Mouse (Mus musculus) MN1 (cell line): ENCODE measurements around the gene Foxo1.

Experiments
- DNase-seq: peaks from one replicate; pipeline ENCODE4 v3.0.0-alpha.2; 2016; ENCODE audit warnings: low spot score

Gene Foxo1

DNA sequence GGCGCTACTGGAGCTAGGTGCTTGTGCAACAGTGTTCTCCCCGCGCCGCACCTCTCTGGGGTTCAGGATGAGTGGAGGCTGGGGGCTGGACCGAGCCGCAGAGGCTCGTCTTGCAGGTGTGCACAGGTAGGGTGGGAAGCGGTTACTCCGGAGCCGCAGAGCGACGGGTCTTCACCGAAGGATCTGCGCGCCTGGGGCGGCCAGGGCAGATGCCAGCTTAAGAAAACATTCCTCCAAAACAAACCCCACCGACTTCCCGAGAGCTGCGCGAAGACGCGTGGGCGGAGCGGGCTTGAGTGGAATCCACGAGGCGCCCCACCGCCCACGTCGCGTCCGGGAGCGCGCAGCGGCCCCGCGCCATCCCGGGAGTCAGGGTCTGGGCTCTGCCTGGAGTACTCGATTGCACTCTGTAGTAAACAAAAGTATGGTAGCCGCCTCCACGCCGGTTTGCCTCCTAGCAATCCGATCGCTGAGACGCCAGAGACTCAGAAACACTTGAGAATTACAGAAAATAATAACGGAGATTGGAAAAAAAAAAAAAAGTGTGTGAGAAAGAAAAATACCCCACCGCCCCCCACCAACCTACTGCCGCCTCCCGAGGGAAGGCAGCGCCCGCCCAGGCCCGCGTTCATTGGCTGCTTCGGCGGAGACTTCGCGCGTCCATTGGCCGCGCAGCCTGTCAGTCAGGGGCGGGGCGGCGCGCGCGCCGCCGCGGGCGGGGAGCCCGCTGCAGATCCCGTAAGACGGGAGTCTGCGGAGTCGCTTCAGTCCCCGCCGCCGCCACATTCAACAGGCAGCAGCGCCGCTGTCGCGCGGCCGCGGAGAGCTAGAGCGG is at the start of gene Foxo1:
Gene Foxo1 (plus strand): TSS at position 685 of the 835 bp plus-strand sequence.
- DNase-seq: no peak

DNA sequence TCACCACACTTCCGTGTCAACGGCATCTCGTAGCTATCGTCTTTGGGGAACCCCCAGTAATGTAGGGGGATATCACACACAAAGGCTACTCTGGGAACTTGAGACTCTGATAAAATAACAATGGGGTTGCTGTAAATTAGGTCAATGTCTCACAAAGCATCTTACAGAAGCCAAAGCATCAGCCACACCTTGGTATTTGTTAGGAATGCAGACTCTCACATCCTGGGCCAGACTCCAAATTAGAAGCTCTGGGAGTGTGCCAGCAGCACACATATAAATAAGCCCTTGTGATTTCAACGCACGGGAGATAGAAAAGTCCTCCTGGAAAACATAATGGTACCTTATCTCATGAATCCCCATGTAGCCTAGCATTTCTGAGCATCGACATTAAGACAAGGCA is 49.3 kb upstream of the Foxo1 start:
- DNase-seq: no peak

DNA sequence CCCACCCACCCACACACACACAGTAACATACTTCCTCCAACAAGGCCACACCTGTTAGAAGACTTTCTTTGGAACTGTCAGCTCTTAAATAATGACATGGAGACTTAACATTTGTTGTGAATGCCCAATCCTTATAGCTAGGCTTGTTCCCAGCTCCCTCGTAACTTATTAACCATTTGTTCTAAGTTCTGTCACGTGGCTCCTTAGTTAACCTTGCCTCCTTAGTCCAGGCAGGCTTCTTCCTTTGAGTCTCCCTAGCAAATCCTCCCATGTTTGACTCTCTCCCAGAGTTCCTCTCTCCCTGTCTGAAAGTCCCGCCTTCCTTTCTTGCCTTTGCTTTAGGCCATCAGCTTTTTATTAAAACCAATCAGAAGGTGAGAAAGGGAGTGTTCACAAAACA is 47.1 kb upstream of the Foxo1 start:
- no peak for DNase-seq

DNA sequence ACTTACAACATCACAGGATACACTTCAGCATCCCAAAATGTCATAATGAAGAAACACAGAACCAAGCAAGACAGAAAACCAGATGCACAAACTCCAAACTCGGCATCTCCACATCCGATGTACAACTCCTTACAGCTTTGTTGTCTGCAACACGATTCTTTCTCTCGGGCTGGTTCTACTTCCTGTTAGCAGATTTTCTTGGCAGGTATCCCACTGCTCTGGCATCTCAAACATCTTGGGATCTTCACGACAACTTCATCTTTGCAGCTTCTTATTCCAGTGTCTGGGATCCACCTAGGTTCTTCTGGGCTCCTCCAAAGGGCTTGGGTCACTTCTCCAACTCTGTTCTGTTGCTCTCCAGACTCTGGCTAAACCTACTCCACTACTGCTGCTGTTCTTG is 46.2 kb upstream of the Foxo1 start:
- peak; percentile 48 for DNase-seq

DNA sequence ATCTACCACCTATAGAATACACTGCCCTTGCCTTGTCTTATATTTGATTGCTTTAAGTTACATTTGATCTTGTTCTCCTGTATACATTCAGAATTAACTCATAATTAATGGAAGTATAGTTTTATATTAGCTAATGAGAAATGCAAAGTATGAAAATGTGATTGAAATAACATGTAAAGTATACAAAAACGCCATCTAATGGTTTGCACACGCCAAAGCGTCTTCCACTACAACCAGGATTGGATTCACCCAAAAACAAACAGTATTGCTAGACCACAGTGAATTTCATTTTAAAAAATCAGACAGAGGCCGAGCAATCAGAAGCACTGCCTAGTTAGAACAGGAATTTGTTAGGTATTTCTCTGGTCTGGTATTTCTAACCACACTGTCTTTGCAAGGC is 31.6 kb upstream of the Foxo1 start:
- no peak for DNase-seq

DNA sequence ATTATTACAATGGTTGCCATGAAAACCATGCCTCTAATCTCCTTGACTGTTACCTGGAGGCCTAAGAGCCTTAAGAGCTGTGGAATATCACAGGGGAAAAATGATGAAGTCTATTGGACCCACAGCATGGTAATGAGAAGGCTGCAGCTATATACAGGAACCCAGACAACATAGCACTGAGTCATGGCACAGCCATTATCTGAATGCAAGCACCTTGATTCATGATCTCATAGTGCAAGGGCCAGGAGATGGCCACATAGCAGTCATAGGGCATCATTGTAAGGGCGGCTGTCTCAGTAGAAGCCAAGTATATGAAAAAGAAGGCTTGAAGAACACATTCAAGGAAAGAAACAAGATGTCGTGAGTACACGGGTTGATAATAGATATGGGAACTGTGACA is 31.0 kb upstream of the Foxo1 start:
- no peak for DNase-seq

DNA sequence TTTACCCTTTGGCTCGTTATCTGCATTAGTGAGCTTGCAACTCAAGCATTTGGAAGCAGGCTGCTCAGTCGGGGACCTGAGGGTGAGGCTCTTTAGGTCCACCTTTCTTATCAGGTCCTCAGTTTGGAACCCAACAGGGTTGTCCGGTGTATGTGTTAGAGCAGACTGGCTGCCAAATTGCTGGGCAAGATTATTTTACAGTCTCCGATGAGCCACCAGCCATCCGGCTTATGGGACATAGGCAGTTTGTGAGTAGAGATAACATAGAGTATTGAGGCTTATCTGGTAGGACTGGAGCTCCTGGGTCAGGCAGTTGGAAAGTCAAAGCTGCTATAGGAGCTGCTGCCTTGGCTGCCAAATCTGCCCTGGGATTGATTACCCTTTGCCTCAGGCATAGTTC is 27.1 kb upstream of the Foxo1 start:
- no peak for DNase-seq

DNA sequence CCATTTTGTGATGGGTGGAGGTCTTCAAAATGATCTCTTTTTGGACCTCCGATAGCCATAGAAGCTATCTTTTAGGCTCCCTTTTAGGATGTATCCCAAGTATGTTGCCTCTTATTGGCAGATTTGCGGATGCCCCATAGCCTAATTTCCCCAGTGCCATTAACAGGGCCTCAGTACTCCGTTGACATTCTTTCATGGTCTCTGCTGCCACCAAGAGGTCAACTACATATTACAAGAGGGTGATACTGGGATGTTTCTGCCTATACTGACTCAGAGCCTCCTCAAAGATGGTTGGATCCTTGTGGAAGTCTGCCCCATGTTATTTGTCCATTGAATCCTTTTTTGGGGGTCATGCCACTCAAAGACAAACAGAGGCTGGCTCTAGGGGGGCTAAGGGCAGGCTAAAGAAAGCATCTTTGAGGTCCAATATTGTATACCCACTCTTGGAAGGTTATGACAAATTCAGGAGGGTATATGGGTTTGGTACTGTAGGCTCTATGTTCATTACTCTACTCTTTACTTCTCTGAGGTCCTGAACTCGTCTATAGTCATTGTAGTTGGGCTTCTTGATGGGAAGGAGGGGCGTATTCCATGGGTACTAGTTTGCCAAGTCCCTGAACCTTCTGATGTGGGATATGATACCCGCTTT is 25.6 kb upstream of the Foxo1 start:
- DNase-seq: peak; percentile 85

DNA sequence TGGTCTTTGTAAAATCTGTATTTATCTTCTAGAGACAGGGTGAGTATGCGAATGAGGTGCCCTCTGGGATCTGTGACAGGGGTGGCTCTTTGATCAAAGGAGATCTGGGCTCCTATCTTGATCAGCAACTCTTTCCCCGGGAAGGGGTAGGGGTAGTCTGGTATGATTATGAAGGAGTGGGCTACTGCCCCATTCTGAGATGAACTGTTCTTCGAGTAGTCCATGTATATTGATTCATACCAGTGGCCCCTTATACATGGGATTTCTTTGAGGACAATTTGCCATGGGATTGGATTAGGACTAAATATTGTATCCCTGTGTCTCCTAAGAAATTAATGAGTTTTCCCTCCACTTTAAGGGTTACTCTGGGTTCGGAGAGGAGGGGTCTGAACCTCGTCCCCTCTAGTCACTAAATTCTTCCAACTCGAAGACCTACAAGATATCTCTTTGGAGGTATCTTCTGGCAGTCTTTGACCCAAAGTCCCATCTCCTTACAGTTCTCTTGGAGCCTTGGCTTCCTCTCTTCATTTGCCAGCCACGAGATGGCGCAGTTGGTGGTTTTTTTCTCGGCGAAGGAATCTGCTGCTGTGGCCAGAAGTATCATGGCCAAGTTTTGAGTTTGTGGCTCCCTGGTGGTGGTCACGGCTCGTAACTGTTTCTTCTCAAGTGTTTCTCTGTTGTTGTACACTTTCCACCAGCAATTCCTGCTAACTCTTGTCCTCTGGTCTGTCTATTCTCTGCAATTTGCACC is 24.7 kb upstream of the Foxo1 start:
- DNase-seq: peak; percentile 64

DNA sequence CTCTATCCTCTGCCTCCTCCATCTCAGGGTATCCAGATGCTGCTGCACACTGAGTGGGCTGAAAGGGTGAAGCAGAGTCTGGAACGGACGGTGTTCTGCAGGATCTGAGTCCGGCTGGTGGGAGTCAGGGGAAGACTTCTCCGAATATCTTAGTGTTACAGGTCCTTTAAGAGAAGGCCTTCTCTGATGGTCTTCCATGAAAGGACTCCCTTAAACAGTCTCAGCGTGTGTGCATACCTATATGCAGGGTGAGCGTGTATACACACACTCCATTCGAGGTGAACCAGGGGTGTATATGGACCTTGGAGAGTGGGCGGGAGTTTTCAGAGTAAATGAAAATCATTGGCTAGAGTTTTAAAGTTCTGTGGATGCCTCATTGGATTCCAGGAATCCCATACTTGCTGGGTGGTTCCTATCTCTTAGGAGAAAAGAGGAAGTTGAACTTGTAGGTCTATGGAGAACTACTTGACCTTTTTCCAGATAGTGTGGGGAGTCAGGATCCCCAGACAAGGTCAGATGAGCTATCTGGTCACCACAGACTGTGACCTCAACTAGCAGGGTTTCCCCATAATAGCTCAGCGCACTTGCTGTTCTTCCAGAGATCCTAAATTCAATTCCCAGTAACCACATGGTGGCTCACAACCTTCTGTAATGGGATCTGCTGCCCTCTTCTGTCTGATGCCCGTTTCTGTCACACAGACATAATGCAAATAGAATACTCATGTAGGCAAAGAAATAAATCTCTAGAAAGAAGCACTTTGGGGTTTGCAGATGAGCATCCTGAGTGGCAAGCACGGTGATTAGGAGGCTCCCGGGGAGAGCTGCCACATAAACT is 21.9 kb upstream of the Foxo1 start:
- DNase-seq: peak; percentile 42

DNA sequence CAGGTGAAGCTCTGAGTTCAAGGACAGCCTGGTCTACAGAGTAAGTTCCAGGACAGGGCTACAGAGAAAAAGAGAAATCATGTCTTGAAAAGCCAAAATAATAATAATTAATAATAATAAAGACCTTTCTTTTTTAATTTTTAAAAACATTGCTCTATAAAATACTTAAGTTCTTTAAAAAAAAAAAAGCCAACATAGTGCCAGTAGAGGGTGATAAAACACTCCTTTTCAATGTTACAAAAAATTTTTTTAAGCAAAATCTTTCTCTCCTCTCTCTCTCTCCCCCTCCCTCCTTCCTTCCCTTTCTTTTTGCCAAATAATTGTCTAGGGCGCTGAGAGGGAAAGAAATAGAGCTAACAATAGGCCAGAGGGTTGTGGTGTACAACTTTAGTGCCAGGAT is 17.0 kb upstream of the Foxo1 start:
- DNase-seq: no peak

DNA sequence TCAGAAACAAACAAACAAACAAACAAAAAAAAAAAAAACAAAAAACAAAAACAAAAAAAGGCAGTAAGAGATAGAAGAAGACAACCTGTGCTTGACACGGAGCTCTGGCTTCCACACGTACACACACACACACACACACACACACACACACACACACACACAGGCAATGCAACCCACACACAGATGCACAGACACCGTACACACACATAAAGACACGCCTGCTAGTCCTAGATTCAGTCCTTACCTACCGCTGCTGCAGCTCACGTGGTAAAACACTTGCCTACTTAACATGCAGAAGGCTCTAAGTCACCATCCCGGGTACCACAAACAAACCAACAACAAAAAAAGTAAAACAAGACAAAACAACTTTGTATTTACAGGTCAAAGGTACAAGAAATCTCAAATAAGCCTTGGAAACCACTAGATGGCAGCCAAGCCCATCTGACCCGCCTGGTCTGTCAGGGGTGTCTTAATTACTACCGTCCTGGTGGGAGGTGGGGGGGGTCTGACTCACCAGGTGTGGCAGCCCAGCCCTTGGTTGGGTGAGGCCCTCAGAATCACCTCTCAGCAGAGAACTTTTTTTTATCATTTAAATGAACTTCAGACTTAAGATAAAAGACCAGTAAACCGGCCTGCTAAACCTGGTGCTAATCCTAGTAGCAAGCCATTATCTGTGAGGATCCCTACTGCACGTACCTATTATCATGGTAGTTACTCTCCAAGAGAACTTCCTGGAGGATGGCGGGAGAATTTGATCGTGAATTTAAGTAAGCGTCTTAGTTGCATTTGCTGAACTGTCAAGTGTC is 14.3 kb upstream of the Foxo1 start:
- peak; percentile 22 for DNase-seq

DNA sequence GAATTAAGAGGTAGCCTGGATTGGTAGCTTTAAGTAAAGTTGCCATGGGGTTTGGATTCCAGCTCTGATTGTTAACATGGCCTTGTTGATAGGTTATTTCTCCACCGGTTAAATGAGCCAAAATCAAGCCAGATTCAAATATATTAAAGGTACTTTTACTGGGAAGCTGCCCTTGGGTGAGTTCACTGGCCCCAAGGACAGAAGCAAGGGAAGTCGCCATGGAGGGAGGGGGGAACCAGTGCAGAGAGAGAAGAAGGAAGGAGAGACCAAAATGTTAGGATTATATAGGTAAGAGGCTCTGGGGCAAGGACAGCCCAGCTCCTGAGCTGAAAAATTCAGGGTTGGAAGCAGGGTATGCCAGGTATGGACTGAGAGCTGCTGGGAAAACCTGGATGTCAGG is 13.6 kb upstream of the Foxo1 start:
- DNase-seq: no peak

DNA sequence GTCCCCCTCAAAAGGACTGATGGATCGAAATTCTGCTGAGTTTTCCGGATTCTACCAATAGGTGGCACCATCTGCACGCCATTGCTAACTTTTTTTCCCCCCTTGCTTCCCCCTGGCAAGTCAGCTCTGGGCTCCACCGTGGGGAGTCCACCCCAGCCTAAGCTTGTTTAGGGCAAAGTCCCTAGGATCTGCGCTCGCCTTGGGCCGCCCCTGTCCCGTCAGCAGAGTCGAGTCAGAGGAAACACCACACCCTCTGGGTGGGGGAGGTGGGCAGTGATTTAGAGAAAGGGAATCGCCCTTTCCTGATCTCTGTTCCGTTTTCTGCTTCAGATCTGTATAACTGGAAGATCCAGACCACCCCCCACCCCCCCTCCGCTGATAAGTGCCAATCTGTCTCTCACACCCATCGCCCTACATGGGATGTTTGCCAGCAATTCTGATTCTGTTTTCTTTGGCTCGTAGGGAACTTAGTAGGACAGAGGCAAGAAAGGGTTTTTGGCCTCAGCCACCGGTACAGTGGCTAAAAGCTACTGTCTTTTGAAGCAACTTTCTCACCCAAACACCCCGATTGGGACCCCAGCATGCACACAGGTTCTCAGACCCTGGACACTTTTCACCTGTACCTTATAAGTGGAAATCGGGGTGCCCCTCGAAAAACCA is 10.2 kb upstream of the Foxo1 start:
- peak; percentile 20 for DNase-seq

DNA sequence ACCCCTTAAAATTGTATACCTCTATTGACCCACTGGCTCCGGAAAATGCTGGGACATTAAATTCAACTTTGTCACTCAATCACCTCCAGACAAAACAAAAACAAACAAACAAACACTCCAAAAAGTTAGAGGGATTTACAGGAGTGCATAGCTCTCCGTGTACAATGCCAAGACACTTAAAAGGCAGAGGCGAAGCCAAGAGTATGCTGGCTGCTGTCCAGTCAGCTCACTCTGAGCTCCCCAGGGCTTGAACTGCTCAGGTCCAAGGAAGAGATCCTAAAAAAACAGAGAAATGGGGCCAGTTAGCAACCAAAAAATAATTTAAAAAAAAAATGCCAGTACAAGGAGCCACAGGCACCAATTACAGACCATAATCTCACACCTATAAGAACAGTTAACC is 9.6 kb upstream of the Foxo1 start:
- DNase-seq: no peak

DNA sequence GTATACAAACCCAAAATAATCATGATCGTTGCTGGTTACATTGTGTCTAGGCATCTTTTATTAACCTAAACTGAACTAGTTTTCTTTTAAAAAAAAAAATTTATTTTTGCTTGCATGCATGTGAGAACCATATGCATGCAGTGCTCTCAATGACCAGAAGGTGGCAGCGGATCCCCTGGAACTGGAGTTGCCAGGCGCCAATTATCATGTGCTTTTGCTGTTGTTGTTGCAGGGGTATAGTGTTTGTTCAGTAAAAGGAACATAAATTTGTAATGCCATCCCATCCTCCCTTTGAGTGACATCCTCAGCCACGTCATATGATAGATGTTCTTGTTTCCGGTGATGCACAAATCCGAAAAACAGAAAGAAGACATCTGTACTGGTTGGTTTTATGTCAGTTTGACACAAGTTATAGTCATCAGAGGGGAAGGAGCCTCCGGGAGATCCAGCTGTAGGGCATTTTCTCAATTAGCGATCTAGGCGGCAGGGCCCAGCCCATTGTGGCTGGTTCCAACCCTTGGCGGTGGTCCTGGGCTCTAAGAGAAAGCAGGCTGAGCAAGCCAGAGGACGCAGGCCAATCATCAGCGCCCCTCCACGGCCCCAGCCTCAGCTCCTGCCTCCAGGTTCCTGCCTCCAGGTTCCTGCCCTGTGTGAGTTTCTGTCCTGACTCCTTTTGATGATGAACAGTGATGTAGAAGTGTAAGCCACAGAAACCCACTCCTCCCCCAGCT is 5.5 kb upstream of the Foxo1 start:
- DNase-seq: peak; percentile 68

DNA sequence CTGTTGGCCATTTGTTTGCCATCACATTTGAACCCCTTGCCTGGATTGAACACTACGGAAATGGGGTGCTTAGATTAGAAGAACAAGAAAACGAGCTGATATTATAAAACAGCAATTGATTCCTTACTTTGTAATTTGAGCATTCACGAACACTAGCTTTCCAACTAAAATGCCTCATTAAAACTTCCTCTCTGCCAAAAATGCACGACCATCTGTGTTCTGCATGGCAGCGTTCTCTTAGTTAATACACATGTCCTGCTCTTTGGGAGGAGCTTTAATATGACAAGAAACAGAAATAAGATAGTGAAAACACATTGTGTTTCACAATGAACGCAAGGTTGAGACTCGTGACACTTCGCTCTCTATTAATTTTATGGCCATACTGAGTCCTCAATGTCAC is 3.8 kb upstream of the Foxo1 start:
- no peak for DNase-seq

DNA sequence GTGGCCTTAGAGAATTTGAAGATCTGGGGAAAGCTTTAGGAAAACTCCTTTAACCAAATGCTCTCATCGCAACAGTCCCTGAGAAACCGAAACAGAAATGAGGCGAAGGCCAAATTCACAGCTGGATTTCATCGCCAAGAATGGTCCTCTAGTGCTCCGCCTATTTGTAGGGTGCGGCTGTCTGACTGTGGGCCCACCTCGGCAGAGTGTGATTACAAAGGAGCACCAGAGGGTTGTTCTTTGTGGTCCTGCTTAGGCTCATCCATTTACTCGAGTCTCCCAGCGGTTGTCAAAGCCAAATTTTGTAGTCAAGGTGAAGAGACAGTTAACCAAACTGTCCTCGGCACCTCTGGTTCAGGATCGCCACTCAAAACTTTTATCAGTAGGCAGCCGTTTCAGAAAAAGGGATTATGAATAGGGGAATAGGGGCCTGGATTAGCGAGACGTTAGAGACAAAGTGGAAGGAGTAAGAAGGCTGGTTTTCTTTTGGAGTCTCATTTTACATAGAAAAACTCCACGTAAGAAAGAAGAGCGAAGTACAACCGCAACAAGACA is 1.5 kb upstream of the Foxo1 start:
- no peak for DNase-seq

DNA sequence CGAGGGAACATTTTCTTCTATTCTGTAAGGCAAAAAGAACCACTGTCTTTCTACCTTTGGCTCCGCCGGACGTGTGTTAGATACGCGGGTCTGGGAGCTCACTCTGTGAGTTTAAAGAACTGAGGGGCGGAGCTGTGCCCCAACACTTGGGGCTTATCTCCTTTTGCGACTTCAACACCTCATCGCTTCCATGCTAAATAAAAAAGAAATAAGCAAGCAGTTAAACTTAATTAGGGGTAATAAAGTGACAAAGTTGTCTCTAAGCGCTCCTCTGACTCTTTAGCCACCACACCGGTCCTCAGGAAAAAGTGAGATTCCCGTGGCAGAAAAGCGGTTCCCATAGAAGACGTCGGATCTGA is 864 bp upstream of the Foxo1 start:
- no peak for DNase-seq

DNA sequence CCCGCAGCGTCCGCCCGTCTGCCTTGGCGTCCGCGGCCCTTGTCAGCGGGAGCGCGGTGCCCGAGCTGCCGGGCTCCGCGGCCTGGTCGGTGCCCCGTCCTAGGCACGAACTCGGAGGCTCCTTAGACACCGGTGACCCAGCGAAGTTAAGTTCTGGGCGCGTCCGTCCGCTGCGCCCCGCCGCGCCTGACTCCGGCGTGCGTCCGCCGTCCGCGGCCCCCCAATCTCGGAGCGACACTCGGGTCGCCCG is 276 bp downstream of the Foxo1 start:
- no peak for DNase-seq
